Mouse (Mus musculus): Measurements from ENCODE around the gene Ciz1.

Ciz1 gene

DNA sequence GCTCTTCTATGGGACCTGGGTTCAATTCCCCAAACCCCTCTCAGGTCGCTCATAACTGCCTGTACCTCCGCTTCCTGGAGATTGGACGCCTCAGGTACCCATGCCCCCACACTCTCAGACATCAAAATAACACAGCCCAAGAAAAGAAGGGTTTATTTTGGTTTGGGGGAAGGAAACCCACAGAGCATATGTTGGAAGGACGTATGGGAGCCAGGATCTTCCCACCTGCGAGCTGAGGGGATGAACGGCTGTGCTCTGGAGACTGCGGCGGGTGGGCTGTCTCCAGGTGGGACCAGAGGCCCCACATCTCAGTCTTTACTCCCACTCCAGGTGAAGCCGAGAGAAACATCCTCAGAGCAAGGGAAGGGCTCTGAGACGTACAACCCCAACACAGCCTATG, 24.8 kb downstream of the Ciz1 start:
- no peak for TF ChIP-seq GATA4 (IDR thresholded peaks at IDR 0.05; ENCODE audit: insufficient replicate concordance, low read length)

DNA sequence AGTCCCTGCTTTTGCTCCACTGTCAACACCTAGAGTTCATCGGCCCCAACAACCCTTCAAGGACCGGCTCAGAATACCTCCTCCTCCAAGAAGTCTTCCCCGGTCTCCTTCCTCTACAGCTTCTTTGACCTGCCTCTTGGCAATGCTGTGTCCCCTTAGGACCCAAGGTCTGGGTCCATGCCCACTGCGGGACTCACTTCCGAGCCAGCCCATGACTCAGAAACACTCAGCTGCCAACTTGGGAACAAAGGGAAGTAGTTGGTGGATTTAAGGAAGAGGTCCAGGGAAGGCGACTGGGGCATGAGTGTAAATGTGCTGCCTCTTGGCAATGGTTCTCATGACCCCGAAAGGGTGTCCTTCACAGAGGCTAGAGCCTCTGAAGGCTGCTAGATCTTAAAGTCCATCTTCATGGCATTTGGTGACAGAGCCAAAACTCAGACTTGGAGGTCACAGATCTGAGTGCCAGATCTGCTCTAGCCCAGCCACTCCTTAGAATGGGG, 27.9 kb downstream of the Ciz1 start:
- TF ChIP-seq GATA4 (IDR thresholded peaks at IDR 0.05; ENCODE audit: insufficient replicate concordance, low read length): no peak

DNA sequence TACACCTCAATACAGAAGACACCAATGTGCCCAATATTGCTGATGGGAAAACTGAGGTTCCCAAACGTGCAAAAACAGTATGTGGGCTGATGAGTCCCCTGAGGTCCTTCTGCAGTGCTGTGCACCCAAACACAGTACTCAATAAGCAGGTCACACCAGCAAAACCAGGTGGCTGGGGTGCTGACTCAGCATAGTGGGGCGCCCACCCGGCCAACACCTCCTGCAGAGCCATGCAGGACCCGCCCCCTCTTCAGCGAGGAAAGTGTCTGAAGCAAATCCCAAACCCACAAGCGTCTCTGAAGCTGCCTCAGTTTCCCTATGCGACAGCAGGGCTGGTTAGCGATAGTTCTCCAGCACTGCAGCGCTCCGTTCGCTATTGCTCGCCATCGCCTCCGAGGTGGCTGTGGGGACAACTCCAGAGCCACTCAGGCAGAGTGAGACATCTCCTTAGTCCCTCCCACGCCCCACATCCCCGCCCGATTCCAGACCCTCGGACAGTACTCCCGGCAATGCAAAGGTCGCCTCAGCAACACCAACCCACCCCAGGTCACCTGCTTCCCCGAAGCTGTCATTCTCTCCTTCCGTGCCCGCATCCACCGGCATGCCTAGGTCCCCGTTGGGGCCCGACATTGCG, 29.1 kb downstream of the Ciz1 start:
- no peak for TF ChIP-seq GATA4 (IDR thresholded peaks at IDR 0.05; ENCODE audit: insufficient replicate concordance, low read length)

DNA sequence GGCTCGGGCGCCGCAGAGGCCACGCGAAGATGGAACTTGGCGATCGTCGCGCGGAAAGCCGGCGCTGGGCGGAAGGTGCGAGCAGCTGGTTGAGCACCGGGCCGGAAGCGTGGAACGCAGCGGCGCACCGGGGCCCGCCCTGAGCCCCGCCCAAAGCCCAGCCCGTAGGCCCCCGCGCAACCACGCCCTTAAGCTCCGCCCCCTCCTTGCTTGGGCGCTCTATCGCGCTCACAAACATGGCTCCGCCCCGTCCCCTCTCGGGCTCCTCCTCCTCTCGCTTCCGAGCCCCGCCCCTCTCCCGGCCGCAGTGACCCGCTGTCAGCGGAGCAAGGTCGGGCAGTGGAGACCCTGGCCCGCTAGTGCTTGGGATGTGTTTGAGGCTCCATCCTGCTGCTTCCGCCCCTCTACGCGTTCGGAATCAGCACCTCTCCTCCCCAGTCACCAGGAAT, 29.7 kb downstream of the Ciz1 start, which contains the start of gene 1110008P14Rik:
Gene 1110008P14Rik, minus strand, starts transcription at position 164 of the 449 bp plus-strand sequence.
- no peak for TF ChIP-seq GATA4 (IDR thresholded peaks at IDR 0.05; ENCODE audit: insufficient replicate concordance, low read length)

- no peak for TF ChIP-seq GATA4 (IDR thresholded peaks at IDR 0.05; ENCODE audit: insufficient replicate concordance, low read length)
Observed at GRCm38 (mm10) chr2:32382689-32383088, 30.6 kb downstream of the Ciz1 start.

- TF ChIP-seq GATA4 (IDR thresholded peaks at IDR 0.05; ENCODE audit: insufficient replicate concordance, low read length): no peak
Observed at GRCm38 (mm10) chr2:32387706-32388490, 35.8 kb downstream of the Ciz1 start, which contains the start of gene Lcn2. TSS of gene Lcn2 (minus strand) at chr2:32388252.

- no peak for TF ChIP-seq GATA4 (IDR thresholded peaks at IDR 0.05; ENCODE audit: insufficient replicate concordance, low read length)
Observed at GRCm38 (mm10) chr2:32389157-32389556, 37.0 kb downstream of the Ciz1 start.

DNA sequence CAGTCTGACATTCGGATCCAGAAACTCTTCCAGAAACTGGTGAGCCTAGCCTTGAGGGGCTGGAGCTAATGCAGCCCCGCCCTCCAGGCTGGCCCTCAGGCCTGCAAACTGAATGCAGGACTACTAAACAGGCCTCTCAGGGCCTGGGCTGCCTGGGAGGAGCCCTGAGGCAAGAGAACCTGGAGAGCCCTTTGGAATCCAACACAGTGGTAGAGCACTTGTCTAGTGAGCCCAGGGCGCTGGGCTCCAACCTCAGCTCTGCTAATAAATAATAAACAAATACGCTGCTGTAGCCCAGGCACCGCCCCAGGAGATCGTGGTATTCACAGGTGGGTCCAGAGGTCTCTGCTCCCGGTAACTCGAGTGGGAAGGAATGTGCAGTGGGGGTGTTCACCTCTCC, 38.7 kb downstream of the Ciz1 start:
- TF ChIP-seq GATA4 (IDR thresholded peaks at IDR 0.05; ENCODE audit: insufficient replicate concordance, low read length): no peak

DNA sequence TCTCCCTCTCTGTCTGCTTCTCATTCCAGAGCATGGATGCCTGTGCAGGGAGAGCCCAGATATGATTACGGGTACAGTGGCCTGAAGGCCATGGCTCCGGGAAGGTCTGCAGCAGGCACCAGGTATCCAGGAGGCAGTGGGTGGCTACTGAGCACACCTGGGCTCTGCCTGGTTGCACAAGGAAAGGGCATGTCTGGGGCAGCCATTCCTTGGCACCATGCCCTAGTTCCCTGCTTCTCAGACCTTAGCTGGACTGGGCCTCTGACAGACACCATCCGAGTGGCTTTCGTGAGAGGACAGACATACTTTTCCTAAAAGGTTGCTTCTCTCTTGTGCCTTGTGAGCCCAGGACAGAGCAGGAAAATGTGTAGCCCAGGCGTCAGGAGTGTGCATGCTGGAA, 39.9 kb downstream of the Ciz1 start:
- TF ChIP-seq GATA4 (IDR thresholded peaks at IDR 0.05; ENCODE audit: insufficient replicate concordance, low read length): no peak

DNA sequence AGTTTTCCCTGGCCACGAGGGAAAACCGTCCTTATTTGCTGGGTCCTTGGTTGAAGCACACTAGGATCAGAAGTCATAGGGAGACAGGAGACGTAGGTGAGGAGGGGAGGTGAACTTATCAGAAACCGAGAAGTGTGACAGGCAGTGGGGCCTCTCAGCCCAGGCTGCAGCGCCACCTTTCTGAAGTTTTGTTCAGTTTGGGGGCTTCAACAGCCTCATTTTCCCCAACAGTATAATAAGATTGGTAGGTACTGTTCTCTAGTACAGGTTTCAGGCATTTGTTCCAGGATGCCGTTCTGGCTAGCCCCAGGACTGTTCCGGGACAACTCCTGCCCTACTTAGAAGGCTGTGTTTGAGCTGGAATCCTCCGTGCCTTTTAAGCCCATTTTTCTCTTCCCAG, 42.8 kb downstream of the Ciz1 start:
- TF ChIP-seq GATA4 (IDR thresholded peaks at IDR 0.05; ENCODE audit: insufficient replicate concordance, low read length): no peak

DNA sequence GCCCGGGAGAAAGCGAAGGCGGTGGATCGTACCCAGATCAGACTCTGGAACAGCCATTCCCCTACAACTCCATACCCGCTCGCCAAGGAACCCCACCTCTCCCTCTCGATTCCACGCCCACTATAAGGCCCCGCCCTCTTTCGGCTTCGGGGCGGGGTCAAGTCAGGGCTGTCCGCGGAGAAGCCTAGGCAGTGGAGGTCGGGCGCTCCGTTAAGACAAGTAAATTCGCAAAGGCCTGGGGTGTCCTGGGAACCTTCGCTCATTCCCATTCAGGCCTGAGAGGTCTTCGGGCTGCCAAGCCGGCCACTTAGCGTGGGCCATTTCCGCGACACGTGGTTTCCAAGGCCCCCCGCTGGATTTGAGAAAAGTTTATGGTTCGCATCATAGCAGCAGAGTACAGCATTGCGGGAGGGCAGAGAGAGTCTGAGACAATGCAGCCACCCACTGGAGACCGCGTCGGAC, 43.4 kb downstream of the Ciz1 start, which contains the start of gene Ptges2:
Gene Ptges2, plus strand, starts transcription at position 413 of the 462 bp plus-strand sequence.
- no peak for TF ChIP-seq GATA4 (IDR thresholded peaks at IDR 0.05; ENCODE audit: insufficient replicate concordance, low read length)

DNA sequence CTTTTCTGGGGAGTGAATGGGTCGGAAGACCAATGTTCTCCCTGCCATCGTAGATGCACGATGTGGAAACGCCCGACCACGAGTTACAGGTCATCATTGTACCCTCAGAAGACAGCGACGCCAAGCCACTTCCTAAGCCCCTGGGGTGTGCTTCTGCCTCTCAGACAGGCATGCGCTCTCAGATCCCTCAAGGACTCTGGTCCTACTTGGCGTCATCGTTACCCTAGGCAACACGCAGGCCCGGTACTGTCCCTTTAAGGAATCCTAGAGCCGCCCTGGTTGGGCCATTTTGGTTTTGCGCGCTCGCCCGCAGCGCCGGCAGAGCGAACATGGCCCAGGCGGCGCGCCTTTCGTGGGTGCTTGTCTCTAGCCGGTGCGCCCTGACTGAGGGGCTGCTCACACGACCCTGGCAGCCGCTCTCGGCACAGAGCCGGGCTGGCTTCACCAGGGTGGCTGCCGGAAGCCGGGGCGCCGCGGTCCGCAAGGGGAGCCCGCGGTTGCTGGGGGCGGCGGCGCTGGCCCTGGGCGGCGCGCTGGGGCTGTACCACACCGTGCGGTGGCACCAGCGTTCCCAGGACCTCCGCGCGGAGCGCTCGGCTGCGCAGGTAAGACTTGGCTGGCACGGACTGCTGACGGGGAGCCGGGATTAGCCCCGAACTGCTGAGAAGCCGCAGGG, 44.0 kb downstream of the Ciz1 start:
- TF ChIP-seq GATA4 (IDR thresholded peaks at IDR 0.05; ENCODE audit: insufficient replicate concordance, low read length): no peak

DNA sequence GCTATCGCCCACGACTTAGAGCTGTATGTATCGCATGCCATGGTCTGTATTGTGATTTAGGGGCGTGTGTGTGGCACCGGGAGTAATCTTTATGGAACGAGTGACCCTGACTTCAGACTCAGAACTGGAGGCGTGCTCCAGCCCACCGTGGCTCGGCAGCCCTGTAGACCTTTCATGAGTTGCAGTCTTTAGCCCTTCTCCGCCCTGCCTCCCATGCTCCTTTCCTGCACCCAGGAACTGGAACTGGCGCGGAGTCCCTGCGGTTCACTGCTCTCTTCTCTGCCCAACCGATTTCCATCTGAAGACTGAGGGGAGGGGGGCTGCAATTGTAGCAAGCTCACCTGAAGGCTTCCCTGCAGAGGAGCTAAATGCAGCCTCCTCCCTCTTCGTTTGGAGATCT, 44.6 kb downstream of the Ciz1 start:
- no peak for TF ChIP-seq GATA4 (IDR thresholded peaks at IDR 0.05; ENCODE audit: insufficient replicate concordance, low read length)

DNA sequence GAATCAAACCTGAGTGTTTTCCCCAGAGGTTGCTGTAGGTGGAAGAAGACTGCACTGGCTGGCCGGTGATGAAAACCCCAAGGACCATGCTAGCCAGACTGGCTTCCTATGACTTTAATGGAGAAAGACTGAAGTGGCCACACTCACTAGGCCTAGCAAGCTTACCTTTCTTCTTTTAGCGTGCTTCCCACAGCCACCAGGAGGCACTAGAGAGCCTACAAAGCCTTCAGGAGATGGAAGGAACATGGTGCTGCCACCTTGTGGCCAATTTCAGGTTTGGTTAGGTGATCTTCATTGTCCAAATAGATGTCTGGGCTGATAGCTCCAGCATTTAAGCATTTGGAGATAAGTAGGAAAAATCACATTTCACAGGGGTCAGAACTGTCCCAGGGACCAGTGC, 52.5 kb downstream of the Ciz1 start:
- TF ChIP-seq GATA4 (IDR thresholded peaks at IDR 0.05; ENCODE audit: insufficient replicate concordance, low read length): no peak

- TF ChIP-seq GATA4 (IDR thresholded peaks at IDR 0.05; ENCODE audit: insufficient replicate concordance, low read length): no peak
Observed at GRCm38 (mm10) chr2:32407144-32407824, 55.2 kb downstream of the Ciz1 start.
